Mouse (Mus musculus) heart, postnatal 0 days (tissue): ENCODE measurements around the gene Rgs6. TPM values are rescaled to one million over a fixed set of nuclear protein-coding genes. Genes with fewer than 3 reads are reported as not detected.
A peak's percentile ranks its signal among the peaks of the same experiment; 100 is the strongest.

Experiments
- ATAC-seq: fragments of 200-750 bp; cut with Nextera tagmentation; 2 replicates; pipeline ENCODE4 v1.8.0; 2017; ENCODE audit warnings: low read depth, moderate number of reproducible peaks, moderate library complexity; ENCODE audit not compliant: insufficient read depth
- DNase-seq: peaks from one replicate; pipeline ENCODE4 v3.0.0-alpha.2; 2016; ENCODE audit warnings: low spot score
- H3K27ac ChIP-seq: fragments of 300-500 bp; sonication (generic); 2 replicates; pipeline ENCODE4 v1.5.1; 2014; ENCODE audit warnings: low read depth, mild to moderate bottlenecking
- H3K27me3 ChIP-seq: fragments of 300-500 bp; sonication (generic); 2 replicates; pipeline ENCODE4 v1.6.1; 2014; ENCODE audit warnings: low read length, mixed read lengths; ENCODE audit not compliant: control insufficient read depth, insufficient read depth
- H3K36me3 ChIP-seq: fragments of 300-500 bp; sonication (generic); replicated peaks from 2 replicates; pipeline ENCODE4 v1.6.1; 2014; ENCODE audit warnings: low read length, mixed read lengths; ENCODE audit not compliant: control insufficient read depth, insufficient read depth
- H3K4me1 ChIP-seq: fragments of 300-500 bp; sonication (generic); 2 replicates; pipeline ENCODE4 v1.6.1; 2014; ENCODE audit warnings: antibody characterized with exemption; ENCODE audit not compliant: control insufficient read depth, insufficient read depth
- H3K4me2 ChIP-seq: fragments of 300-500 bp; sonication (generic); 2 replicates; pipeline ENCODE4 v1.6.1; 2014; ENCODE audit warnings: low read depth, mild to moderate bottlenecking, low read length, moderate library complexity
- H3K4me3 ChIP-seq: fragments of 300-500 bp; sonication (generic); 2 replicates; pipeline ENCODE4 v1.5.1; 2014; ENCODE audit warnings: low read depth, low read length
- H3K9ac ChIP-seq: fragments of 300-500 bp; sonication (generic); replicated peaks from 2 replicates; pipeline ENCODE4 v1.6.1; 2014; ENCODE audit warnings: low read depth, low read length, mixed read lengths
- H3K9me3 ChIP-seq: fragments of 300-500 bp; sonication (generic); replicated peaks from 2 replicates; pipeline ENCODE4 v1.6.1; 2016; ENCODE audit warnings: low read length; ENCODE audit not compliant: control insufficient read depth
- CTCF ChIP-seq: IDR thresholded peaks from 2 replicates; pipeline ENCODE4 v1.5.1; 2016; ENCODE audit warnings: antibody characterized with exemption, control low read depth, low read depth
- EP300 ChIP-seq: IDR thresholded peaks from 2 replicates; pipeline ENCODE4 v1.6.1; 2016; ENCODE audit warnings: antibody characterized with exemption, low read depth
- whole genome bisulfite sequencing: fragments of 180-500 bp; shearing (Covaris S2); extraction: QIAGEN DNeasy Blood & Tissue Kit; methylation state at CpG from one replicate; pipeline ENCODE4 v1.1.7; 2014; 5-methylcytosine and 5-hydroxymethylcytosine counted together
- polyA plus RNA-seq: library from polyadenylated mRNA; unstranded; fragments of >200 nt; fragmentation: Nextera tagmentation; extraction: Ambion mirVana; gene quantifications from 2 replicates; pipeline ENCODE4 v1.2.1, GENCODE M21; 2015
- total RNA-seq: library from RNA; depleted of rRNA; stranded (reverse); fragments of >200 nt; gene quantifications from 2 replicates; pipeline ENCODE4 v1.2.3, GENCODE M21; 2014; ENCODE audit warnings: low replicate concordance

Gene Rgs6
- total and polyA plus RNA-seq, 2 experiments from 2014 or later, result 12.1 to 16.5 TPM

GRCm38 (mm10) chr12:83143071-83143470, 555.0 kb downstream of the Rgs6 start:
- TF ChIP-seq EP300 (no peak), CTCF (no peak)
- ATAC-seq (no peak), DNase-seq (no peak)
- H3K9me3 ChIP-seq, result no peaks in the 10 kb centered on the region
- no peaks in the 10 kb centered on the region for H3K27me3 ChIP-seq
- WGBS, result 12% methylated on average over 3 of the region's 3 CpGs
- H3K4me2 ChIP-seq, result no peak overlapping the region
- H3K36me3 ChIP-seq, result no peaks in the 10 kb centered on the region
- peaks cover 35% of the 10 kb centered on the region for H3K4me1 ChIP-seq
- no peak overlapping the region for H3K4me3 ChIP-seq
- no peak overlapping the region for H3K9ac ChIP-seq
- H3K27ac ChIP-seq, result peak overlapping the region; percentile 53

DNA sequence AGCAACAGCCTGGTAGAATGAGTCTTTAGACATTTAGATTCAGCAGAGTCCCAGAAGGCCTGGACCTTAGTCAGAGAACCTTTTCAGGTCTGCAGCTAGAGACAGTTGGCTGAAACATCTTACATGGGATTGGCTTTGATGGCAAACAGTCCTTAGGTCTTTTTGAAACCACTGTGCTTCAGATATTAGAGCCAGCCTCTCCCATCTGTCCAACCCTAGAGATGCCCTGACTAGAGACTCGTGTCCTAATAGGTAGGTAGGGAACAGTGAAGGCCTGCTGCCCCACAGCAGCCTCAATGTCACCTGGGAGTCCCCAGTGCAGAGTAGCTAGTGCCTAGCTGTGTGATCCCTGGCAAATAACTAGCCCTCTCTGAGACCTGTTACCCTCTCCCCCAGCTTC, 555.5 kb downstream of the Rgs6 start:
- TF ChIP-seq EP300, result no peak
- no peak for TF ChIP-seq CTCF
- no peaks in the 10 kb centered on the region for H3K27me3 ChIP-seq
- peaks cover 35% of the 10 kb centered on the region for H3K4me1 ChIP-seq
- no peak overlapping the region for H3K4me3 ChIP-seq
- no peak for ATAC-seq
- DNase-seq, result no peak
- peak overlapping the region; percentile 53 for H3K27ac ChIP-seq
- H3K4me2 ChIP-seq, result no peak overlapping the region
- no peak overlapping the region for H3K9ac ChIP-seq
- no peaks in the 10 kb centered on the region for H3K36me3 ChIP-seq
- no peaks in the 10 kb centered on the region for H3K9me3 ChIP-seq
- WGBS, result 86% methylated on average over 1 of the region's 1 CpGs

- Histone ChIP-seq H3K36me3 (no peaks in the 10 kb centered on the region), H3K27ac (peak overlapping the region; percentile 67), H3K9ac (no peak overlapping the region), H3K4me3 (no peak overlapping the region), H3K27me3 (no peaks in the 10 kb centered on the region), H3K4me2 (no peak overlapping the region), H3K4me1 (peaks cover 35% of the 10 kb centered on the region), H3K9me3 (no peaks in the 10 kb centered on the region)
- ATAC-seq (peak; percentile 72), DNase-seq (peak; percentile 39)
- 41% methylated on average over 3 of the region's 3 CpGs for WGBS
- TF ChIP-seq CTCF, result no peak
- no peak for TF ChIP-seq EP300
Measured at GRCm38 (mm10) chr12:83145074-83145473, 557.0 kb downstream of the Rgs6 start.

- WGBS, result 28% methylated on average over 3 of the region's 3 CpGs
- Histone ChIP-seq H3K9ac (no peak overlapping the region), H3K4me1 (peaks cover 37% of the 10 kb centered on the region), H3K27ac (peak overlapping the region; percentile 67), H3K9me3 (no peaks in the 10 kb centered on the region), H3K27me3 (no peaks in the 10 kb centered on the region), H3K36me3 (no peaks in the 10 kb centered on the region), H3K4me3 (no peak overlapping the region), H3K4me2 (no peak overlapping the region)
- DNase-seq (peak; percentile 68), ATAC-seq (peak; percentile 73)
- TF ChIP-seq CTCF (no peak), EP300 (no peak)
Measured at GRCm38 (mm10) chr12:83145902-83146301, 557.8 kb downstream of the Rgs6 start.

DNA sequence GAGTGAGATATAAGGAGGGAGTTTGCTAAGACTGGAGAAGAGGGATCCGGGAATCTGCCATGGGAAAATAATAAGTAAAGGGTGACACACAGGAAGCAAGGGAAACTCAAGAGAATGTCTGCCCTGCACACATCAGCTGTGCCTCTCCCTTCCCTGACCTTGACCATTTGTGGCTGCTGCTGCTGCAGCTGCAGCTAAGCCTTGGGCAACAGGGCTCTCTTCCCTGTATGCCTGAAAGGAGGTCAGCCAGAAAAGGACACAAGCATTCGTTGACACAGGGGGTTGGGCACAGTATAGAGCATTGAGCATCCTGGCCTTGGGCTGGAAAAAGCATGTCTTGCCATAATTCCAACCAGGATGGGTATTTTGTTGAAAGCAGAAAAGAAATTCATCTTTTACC, 558.8 kb downstream of the Rgs6 start:
- H3K36me3 ChIP-seq, result no peaks in the 10 kb centered on the region
- TF ChIP-seq CTCF (no peak), EP300 (no peak)
- peak overlapping the region; percentile 67 for H3K27ac ChIP-seq
- ATAC-seq (no peak), DNase-seq (no peak)
- no peaks in the 10 kb centered on the region for H3K9me3 ChIP-seq
- no peak overlapping the region for H3K4me3 ChIP-seq
- no peak overlapping the region for H3K9ac ChIP-seq
- no peak overlapping the region for H3K4me2 ChIP-seq
- no peaks in the 10 kb centered on the region for H3K27me3 ChIP-seq
- WGBS, result 53% methylated on average over 2 of the region's 2 CpGs
- peaks cover 45% of the 10 kb centered on the region for H3K4me1 ChIP-seq

DNA sequence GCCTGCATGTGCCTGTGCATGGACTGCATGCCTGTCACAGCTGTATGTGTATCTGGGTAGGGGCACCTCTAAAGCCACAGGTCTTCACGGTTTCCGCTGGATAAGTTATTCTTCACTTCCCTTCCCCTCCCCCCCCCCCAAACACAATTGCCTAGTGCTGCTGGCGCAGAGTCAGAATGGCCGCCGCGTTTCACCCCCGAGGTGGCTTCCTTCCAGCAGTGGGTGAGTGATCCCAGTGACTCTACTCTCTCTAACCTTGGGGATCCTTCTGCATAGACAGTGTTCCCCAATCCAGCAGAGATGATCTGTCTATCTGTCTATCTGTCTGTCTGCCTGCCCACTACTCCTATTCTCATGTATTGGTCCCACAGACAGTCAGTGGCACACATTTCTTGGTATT, 561.9 kb downstream of the Rgs6 start:
- no peak for DNase-seq

More for the DNA sequence above, 561.9 kb downstream of the Rgs6 start:
- Histone ChIP-seq H3K4me1 (peaks cover 32% of the 10 kb centered on the region), H3K9me3 (no peaks in the 10 kb centered on the region), H3K4me3 (no peak overlapping the region), H3K27me3 (no peaks in the 10 kb centered on the region), H3K27ac (no peak overlapping the region), H3K9ac (no peak overlapping the region), H3K4me2 (no peak overlapping the region), H3K36me3 (no peaks in the 10 kb centered on the region)
- 54% methylated on average over 7 of the region's 7 CpGs for WGBS
- no peak for TF ChIP-seq EP300
- TF ChIP-seq CTCF, result no peak
- no peak for ATAC-seq
